Mouse (Mus musculus) WW6 (cell line): ENCODE data around the gene Stk11.

ENCODE experiments used
- DNase-seq: peaks from one replicate; pipeline ENCODE4 v3.0.0-alpha.2; 2013; ENCODE audit warnings: low read depth, low spot score

Gene Stk11

DNA sequence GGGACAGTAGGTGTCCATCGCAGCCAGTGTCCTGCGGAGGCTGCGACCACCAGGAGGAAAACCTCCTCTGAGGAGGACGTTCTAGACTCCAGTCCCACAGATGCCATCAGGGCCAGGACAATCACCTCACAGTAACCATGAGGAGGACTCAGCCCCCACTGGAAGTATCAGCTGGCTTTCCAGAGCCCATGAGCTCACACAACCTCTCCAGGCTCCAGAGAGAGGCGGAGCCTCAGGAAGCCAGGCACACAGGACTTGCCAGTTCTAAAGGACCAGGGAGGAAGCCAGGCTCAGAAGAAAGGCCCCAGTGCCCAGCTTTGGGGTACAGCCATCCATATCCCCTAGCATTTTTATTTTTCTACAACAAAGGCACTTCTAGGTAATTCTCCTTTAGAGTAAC lies 20.1 kb upstream of the Stk11 start:
- no peak for DNase-seq

DNA sequence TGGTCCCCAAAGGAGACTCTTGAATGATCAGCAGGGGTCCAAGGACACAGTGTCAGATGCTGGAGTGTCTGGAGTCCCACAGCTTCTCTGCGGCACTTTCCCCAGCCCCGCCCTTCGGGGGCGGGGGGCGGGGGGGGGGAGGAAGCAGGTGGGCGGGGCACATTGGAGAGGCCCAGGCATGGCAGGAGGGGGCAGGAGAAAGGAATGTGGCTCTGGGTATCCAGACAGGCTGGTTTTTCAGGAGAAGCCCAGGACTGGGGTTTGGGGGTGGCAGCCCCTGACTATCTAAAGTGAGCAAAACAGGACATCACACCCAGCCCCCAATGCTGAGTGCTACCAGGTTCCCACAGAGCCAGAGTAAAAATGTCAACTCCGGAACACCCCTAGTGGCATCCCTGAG lies 18.3 kb upstream of the Stk11 start:
- no peak for DNase-seq

DNA sequence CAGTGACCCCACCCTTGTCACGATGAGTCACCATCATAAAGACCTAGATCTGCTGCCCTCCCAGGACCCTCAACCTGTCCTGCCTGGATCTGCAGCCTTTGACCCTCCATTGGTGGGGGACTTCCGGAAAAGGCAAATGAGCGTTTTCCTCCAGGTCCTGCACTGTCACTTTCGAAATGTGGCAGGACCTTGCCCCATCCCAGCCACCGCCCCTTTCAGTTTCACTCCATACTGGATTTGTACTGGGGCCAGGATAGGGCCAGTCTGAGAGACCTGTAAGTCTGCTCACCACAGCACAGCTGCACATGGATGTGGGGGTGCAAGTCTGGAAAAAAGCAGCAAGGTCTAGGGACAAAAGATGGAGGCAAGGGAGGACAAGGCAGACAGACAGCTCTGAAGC lies 17.0 kb upstream of the Stk11 start:
- DNase-seq = no peak

DNA sequence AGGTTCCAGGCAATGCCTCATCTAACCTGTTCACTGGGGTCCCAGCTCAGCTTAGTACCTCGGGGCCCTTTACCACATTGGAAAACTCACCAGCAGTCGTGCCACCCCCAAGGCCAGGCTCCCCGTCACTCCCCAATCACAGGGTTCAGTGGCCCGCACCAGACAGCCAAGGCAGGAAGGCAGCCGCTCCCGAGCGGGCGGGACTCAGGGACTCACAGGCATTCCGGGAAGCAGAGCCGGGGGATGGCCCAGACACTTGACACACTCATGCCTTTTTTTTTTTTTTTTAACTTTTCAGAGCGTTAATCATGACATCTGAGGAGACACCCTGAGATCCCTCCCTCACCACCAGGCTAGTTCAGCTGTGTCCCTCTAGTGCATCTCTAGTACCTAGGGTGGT lies 14.6 kb upstream of the Stk11 start:
- no peak for DNase-seq

DNA sequence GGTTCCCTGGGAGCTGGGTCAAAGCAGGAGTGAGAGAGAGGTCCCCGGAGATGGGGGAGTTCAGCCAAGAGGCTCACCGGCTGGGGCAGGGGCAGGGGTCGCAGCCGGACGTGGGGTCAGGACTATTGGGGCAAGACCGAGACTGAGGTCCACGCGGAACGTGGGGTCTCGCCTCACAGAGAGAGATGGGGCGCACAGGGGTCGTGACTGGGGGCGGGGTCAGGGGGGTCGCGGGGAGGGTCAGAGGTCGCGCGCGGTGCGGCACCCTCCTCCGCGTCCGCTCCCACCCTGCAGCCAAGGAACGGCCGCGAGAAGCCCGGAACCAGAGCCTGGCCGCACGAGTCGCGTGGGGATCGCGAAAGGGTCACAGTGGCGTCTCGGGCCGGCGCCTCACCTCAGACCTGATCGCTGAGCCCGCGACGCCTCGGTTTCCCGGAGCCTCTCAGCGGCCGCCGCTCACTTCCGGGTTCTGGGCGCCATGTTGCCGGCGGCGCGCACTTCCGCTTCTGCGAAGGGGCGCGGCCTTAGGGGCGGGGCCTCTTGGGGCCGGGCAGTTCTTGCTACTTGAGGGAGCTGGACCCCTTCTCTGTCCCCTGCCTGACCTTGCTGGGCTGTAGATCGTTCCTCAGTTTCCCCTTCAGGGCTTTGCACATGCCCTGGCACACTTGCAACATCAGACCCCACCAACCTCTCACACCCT lies 13.2 kb upstream of the Stk11 start:
- DNase-seq = peak; percentile 50

DNA sequence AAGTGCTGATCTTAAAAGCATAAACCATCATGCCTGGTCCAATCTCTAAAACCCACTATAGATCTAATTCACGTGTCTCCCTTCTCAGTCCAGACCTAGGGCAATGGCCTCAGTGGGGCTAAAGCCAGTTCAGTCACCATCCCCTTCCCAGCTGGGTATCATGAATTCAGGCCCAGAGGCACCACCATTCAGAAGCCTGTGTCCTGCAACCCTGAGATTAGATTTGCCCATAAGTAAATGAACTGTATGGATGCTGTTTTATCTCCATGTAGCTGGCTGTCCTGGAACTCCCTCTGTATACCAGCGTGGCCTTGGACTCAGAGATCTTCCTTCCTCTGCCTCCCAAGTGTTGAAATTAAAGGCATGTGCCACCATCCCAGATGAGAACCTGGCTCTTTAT lies 12.6 kb upstream of the Stk11 start:
- DNase-seq = no peak

DNA sequence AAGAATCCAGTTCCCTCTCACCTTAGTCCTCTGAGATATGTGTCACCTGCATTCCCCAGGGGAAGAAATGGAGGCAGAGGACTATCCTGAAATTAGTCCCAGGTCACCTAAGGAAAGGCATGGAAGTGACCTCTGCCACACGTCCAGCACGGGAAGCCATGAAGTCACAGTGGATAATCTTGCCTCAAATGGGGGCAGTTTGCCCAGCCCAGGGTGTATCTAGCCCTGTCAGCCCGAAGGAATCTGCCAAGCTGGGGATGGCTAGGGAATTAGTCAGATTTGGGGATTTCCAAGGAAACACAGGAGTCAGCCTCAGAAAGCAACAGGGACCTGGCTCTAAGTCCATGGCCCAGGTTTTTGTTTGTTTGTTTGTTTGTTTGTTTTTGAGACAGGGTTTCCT lies 11.4 kb upstream of the Stk11 start:
- DNase-seq = no peak

DNA sequence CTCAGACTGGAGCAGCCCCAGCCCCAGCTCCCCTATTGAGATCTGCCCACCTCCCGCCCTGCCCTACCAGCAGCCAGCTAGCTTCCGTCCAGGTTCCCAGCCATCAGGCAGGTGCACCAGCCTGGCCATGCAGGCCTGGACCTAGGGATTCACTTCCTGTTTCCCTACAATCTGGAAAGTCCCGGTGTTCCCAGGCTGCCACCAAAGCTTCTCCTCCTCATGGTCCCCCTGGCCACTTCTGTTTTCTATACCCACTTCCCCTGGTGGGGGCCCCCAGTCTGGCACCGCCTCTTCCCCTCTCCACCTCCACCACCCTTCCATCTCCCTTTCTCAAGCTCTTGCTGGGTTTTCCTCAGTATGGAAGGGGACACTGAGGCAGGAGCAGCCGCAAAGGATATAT lies 10.1 kb upstream of the Stk11 start, which contains the start of gene Sbno2:
Sbno2 (minus strand) TSS at position 112 of the 400 bp plus-strand sequence.
- DNase-seq = no peak

DNA sequence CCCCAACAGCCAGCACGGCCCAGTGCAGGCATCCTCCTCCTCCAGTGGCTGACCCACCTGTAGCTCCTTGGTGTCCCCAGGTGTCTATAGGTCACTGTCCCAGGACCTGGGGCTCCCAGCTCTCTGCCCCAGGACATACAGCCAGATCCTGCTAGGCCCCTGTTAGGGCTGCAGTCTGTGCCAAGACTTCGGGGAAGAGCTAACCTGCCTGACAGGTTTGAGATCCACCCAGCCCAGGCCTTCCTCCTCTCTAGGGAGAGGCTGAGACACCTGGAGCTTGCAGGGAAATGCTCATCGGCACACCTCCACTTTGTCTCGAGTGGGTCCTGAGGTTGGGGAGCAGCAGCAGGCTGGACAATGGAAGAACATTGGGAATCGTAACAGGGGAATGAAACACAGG lies 9.7 kb upstream of the Stk11 start:
- DNase-seq = no peak

DNA sequence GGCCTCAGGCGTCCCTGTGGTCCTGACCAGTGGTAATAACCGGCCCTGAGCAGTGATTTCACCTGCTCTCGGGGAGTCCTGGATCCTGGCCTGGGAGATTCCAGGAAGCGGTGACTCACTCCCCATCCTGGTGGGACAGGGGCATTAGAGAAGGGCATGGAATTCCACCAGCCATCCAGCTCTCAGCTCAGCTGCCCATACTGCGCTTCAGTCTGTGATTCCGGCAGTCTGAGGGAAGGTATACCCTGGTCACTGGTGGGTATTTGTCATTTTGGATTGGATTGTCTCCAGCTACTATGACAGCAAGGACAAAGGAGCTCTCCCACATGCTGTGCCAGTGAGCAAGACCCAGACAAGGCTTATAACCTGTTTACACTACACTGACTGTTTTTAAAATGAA lies 7.9 kb upstream of the Stk11 start:
- DNase-seq = no peak

DNA sequence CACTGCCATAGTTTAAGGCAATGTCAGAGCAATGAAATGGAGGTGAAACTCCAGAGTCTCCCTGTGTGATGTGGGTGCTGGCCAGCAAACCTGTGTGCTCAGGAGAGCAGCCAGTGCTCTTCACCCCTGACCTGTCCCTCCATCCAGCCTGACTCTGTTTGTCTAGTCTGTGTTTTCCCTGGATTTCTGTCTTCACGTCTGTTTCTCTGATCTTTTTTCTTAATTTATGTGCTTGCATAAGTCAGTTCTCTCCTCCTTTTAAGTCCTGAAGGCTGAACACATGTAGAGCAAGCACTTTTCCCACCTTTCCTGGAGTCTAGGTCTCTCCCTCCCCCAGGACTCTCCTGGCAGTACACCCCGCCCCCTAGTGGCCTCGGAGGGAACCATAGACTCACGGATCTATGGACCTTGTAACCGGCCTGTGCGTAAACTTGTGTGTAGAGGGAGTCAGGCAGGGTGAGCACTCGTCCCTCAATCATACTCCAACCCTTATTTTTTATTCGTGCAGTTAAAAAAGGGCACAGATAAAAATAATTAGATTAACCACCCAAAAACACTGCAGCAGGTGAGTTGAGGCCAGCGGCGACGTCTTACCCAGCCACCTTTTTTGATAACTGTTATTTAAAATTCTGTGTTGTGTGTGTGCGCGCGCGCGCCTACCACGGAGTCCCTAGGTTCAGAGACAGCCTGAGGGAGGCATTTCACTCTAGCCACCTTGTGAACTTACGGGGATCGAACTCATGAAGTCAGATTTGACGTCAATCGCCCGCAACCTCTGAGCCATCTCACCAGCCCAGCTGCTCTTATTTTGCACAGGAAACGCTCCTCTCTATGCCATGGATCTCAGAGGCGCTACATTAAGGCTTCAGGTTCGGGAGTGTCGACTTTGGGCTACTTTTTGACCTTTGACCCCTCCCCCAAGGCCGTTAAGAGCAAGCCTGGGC lies 990 bp upstream of the Stk11 start:
- DNase-seq = peak; percentile 71

DNA sequence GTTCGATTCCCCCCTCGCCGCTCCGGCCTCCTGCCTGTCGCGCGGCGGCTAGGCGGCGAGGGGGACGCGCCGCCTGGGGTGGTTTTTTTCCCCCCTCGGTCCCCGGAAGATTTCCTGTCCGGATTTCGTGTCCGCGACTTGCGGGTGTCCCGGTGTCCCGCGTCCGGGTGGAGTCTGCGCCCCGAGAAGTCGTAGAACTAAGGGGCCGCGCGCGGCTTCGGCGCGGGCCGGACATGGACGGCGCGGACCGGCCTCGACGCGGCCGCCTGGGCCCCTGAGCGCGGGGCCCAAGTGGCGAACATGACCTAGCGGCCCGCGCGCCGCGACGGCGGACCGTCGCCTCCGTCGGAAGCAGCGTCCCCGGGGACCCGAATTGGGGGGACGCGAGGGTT lies 337 bp downstream of the Stk11 start:
- no peak for DNase-seq

DNA sequence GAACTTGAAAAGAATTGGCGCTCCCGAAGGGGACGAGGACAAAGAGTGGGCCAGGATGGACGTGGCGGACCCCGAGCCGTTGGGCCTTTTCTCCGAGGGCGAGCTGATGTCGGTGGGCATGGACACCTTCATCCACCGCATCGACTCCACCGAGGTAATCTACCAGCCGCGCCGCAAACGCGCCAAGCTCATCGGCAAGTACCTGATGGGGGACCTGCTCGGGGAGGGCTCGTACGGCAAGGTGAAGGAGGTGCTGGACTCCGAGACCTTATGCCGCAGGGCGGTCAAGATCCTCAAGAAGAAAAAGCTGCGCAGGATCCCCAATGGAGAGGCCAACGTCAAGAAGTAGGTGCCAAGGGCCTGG lies 942 bp downstream of the Stk11 start:
- DNase-seq = no peak

DNA sequence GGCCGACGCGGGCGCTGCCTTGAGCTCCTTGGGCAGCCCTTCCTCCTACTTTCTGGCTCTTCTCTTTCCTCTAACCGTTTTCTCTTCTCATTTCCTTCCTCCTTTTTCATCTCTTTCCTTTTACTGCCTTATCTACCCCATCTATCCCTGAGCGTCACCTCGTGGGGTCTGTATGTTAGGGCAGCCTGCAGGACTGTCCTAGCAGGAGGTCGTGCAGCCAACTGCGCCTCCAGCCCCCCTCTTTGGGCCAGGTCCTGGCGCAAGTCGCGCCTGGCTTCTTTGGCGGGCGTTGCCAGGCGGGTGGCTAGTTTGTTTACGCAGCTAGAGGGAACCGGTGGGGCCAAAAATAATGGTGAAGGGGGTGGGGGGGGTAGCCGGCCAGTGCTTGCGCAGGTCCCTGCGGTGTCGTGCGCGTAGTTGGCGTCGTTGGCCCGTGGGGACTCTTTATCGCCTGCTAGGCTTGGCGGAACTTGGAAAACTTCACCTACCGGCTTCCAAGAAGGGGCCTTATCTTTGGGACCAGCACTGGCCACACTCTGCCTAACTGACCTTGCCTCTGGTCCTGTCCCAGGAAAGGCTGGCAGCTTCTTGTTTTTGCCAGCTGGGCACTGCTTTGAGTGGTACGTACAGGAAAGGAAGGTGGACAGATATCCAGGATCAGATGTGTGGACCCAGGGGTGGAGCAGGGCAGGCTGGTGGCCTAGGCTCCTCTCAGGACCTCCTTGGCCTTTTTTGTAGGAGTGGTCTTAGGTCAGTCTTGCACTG lies 1.5 kb downstream of the Stk11 start:
- no peak for DNase-seq

DNA sequence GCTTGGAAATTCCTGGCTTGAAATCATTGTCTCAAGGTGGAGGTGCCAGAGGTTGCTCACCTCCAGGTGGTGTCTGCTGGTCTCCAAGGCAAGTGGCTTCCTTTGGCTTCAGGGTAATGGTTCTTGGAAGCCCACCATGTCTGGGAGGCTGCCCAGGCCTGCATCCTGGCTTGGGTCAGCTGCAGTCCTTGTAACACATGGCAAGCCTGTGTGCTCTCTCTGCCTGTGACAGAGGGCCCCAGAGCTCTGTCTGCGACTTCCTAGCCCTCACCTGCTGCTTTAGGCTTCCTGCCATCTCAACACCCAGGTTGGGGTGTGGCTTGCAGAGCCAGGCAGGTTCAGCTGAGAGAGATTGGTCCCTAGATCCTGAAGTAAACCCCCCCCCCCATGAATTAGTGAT lies 2.1 kb downstream of the Stk11 start:
- DNase-seq = no peak

DNA sequence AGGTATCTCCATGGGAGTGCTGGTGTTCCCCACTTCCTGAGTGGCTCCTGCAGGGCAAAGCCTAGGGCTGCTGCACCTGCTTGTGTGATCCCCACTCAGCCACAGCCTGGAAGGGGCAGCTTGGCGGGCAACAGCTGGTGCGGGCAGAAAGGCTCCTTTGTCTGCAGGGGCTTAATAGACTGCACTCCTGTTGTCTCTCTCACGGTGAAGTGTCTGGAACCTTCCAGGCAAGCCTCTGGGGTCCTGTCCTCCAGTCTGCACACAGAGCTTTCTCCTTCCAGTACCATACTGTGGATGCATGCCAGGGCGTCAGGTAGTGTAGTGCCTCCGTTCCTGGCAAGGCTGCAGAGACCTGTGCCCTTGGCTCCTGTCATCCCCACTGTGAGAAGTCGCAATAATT lies 2.9 kb downstream of the Stk11 start:
- DNase-seq = no peak

DNA sequence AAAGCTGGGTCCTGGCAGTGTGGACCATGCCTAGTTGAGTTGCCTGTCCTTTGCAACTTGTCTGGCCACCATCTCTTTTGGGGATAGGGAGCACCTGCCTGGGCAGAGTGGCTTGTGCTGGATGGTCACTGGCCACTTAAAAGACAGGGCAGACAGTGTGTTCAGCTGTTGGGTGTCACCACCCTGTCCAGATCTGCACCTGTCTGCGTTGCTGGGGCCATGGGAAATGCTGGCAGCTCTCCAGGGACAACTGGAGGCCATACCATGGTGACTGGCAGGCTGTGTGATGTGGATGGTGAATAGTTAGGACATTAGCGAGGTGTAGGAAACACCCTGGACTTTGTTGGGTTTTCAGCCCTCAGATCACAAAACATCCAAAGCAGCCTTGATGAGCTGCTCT lies 4.5 kb downstream of the Stk11 start:
- no peak for DNase-seq

DNA sequence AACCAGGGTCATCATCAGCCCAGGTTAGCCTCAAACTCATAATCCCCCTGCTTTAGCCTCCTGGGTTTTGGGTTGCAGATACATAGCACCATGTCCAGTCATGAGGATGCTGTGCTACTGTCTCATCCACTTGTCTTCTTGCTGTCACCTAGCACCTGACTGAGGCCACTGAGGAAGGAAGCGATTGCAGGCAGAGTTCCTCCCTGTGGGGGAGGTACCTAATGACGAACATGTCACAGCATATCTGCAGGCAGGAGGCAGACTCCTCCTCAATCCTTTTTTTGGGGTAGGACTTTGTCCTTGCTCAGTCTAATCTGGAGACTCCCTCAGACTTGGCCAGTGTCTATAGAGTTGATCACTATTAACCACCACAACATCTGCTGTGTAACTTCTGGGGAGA lies 6.0 kb downstream of the Stk11 start:
- no peak for DNase-seq

DNA sequence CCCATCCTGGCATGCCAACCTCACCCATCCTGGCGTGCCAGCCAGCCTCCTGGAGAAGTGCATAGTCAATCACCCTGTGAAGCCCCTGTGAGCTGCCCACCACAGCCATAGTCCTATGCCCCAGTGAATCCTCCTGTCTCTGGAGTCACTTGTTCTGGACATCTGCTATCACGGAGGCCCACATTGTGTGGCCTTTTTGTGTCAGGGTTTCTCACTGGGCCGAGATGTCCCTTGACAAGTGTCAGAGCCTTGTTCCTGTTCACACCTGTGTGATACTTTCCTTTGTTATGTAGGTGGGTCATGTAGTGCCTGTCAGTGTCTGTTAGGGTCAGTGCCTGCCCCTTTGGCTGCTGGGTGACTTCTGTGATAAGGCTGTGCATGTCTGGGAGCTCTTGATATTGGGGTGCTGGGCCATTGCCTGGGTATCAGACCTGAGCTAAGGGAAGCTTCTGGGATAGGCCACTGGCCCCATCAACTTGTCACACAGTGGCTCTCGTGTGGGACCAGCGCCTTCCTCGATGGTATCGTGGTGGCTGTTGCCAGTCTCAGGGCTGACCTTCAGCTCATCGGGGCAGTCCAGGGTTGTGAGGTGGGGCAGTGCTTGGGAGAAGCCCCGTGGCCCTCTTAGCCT lies 8.4 kb downstream of the Stk11 start:
- DNase-seq = no peak

DNA sequence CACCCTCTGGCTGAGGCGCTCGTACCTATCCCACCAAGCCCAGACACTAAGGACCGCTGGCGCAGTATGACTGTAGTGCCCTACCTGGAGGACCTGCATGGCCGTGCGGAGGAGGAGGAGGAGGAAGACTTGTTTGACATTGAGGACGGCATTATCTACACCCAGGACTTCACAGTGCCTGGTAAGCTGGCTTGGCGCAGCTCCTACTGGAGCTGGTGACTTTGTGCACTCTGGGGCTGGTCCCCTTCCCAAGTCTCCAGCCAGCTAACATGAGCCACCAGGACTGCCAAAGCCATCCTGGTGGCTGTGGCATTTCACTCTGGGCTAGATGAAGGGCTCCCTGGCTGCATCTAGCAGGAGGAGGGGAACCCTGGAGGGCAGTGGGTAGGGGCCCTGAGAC lies 12.3 kb downstream of the Stk11 start:
- no peak for DNase-seq

DNA sequence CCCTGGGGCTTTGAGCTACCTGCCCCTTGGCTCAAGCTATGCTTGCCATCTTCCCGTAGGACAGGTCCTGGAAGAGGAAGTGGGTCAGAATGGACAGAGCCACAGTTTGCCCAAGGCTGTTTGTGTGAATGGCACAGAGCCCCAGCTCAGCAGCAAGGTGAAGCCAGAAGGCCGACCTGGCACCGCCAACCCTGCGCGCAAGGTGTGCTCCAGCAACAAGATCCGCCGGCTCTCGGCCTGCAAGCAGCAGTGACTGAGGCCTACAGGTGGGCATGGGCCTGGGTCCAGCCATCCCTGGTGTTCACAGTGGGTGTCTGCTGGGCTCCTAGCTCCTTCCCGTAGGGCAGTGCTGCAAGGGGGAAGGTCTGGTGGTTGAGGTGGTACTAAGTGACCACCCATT lies 14.2 kb downstream of the Stk11 start:
- no peak for DNase-seq
